Mouse (Mus musculus): ENCODE data around the gene Pcbp2. TPM values are rescaled to one million over a fixed set of nuclear protein-coding genes. Genes with fewer than 3 reads are reported as not detected.

Gene Pcbp2
- polyA plus RNA-seq, 1 experiment from 2014 or later: 302 TPM

DNA sequence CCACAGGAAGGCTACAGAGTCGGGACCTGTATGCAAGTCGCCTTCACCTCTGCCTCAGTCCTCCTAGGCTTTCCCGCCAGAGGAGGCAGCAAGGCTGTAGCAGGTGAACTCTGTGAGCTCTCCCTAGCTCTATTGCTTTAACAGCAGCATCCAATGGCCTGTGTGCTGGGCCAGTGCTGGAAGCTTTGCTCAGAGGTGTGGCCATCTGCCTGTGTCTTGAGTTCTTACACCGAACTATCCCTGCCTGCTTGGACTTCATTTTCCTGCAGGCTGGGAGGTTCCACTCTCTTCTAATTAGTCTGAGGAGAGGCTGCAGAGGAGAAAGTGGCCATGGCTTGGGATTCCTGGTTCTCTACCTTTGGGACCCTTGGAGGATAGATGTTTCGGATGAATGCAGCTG lies 41.7 kb downstream of the Pcbp2 start:
- no peak overlapping the region for H3K4me3 ChIP-seq (ENCODE audit: low read depth, low read length)
- H3K4me2 ChIP-seq (replicated peaks; ENCODE audit: low read depth, low read length): peak overlapping the region; percentile 86
- H3K27me3 ChIP-seq (ENCODE audit: control insufficient read depth, insufficient read depth, low read length): no peaks in the 10 kb centered on the region
- H3K27ac ChIP-seq (ENCODE audit: low read length): peak overlapping the region; percentile 41; the same call in 1 of the 2 replicates
- no peak for ATAC-seq (ENCODE audit: insufficient number of reproducible peaks, insufficient read depth, low FRiP score, low read depth)
- H3K36me3 ChIP-seq (ENCODE audit: control insufficient read depth, insufficient read depth, low read length): peaks cover 4% of the 10 kb centered on the region; the same call in 1 of the 2 replicates
- H3K9me3 ChIP-seq (ENCODE audit: control insufficient read depth, low read depth, low read length): no peaks in the 10 kb centered on the region
- H3K9ac ChIP-seq (replicated peaks; ENCODE audit: low read depth, low read length): no peak overlapping the region
- 35% methylated on average over 5 of the region's 5 CpGs for WGBS
- peaks cover 28% of the 10 kb centered on the region for H3K4me1 ChIP-seq (ENCODE audit: control insufficient read depth, insufficient read depth, low read length)

DNA sequence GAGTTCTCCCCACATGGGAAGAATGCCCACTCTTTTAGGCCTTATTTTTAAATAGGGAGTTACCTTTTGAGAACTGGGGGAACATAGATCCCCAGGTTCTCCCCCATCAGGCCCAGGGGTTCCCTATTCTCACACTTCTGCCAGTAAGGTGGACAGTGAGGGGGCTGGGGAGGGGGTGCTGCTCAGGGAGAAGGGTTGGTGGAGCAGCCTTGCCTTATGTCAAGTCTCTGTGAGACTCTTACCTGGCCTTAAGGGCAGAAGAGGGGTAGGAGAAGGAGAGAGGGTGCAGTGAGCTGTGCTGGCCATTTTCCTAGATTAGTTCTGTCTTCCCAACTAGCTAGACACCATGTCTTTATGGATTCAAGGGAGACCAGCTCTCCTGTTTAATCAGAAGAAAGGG lies 42.1 kb downstream of the Pcbp2 start:
- H3K4me3 ChIP-seq (ENCODE audit: low read depth, low read length): no peak overlapping the region
- no peaks in the 10 kb centered on the region for H3K9me3 ChIP-seq (ENCODE audit: control insufficient read depth, low read depth, low read length)
- peaks cover 4% of the 10 kb centered on the region; the same call in 1 of the 2 replicates for H3K36me3 ChIP-seq (ENCODE audit: control insufficient read depth, insufficient read depth, low read length)
- no peak overlapping the region for H3K9ac ChIP-seq (replicated peaks; ENCODE audit: low read depth, low read length)
- no peak overlapping the region for H3K4me2 ChIP-seq (replicated peaks; ENCODE audit: low read depth, low read length)
- no peak overlapping the region; the same call in 1 of the 2 replicates for H3K27ac ChIP-seq (ENCODE audit: low read length)
- no peaks in the 10 kb centered on the region for H3K27me3 ChIP-seq (ENCODE audit: control insufficient read depth, insufficient read depth, low read length)
- H3K4me1 ChIP-seq (ENCODE audit: control insufficient read depth, insufficient read depth, low read length): peaks cover 28% of the 10 kb centered on the region
- no peak for ATAC-seq (ENCODE audit: insufficient number of reproducible peaks, insufficient read depth, low FRiP score, low read depth)

DNA sequence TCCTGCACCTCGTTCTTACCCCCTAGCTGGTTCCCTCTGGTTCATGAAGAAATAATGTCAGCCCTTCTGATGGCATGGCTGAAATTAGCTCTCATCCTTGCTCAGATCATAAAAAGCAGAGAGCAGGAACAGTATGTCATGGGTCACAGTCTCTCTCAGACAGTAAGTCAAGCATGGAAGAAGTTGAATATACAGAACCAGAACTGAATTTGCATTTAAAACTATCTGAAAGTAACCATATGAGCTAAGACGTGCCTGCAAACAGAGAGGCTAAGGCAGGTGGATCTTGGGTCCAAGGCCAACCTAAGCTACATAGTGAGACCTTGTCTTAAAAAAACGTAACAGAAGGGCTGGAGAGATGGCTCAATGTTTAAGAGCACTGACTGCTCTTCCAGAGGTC lies 42.7 kb downstream of the Pcbp2 start:
- no peaks in the 10 kb centered on the region for H3K9me3 ChIP-seq (ENCODE audit: control insufficient read depth, low read depth, low read length)
- H3K9ac ChIP-seq (replicated peaks; ENCODE audit: low read depth, low read length): no peak overlapping the region
- peaks cover 28% of the 10 kb centered on the region for H3K4me1 ChIP-seq (ENCODE audit: control insufficient read depth, insufficient read depth, low read length)
- peaks cover 4% of the 10 kb centered on the region; the same call in 1 of the 2 replicates for H3K36me3 ChIP-seq (ENCODE audit: control insufficient read depth, insufficient read depth, low read length)
- no peak overlapping the region for H3K4me2 ChIP-seq (replicated peaks; ENCODE audit: low read depth, low read length)
- no peak overlapping the region for H3K27ac ChIP-seq (ENCODE audit: low read length)
- WGBS: 81% methylated on average over 3 of the region's 3 CpGs
- no peak overlapping the region for H3K4me3 ChIP-seq (ENCODE audit: low read depth, low read length)
- H3K27me3 ChIP-seq (ENCODE audit: control insufficient read depth, insufficient read depth, low read length): no peaks in the 10 kb centered on the region
- ATAC-seq (ENCODE audit: insufficient number of reproducible peaks, insufficient read depth, low FRiP score, low read depth): no peak

DNA sequence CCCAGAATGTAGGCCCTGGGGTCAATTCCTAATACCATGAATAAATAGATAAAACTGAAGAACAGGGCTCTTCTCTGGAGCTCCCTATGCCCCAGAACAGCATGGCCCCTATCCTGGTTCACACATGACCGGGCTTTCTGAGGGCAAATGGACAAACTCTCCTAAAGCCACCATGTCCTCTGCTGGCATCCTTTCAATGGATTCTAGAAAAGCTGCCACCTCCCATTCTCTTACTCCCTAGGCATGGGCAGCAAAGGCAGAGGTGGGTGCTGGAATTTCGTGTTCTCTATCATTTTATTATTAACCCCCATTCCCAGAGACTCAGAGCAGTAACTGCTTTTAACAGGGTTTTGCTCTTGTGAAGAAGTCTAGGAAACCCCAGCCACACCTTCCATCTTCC lies 44.9 kb downstream of the Pcbp2 start:
- Histone ChIP-seq H3K27ac (ENCODE audit: low read length) (no peak overlapping the region), H3K4me3 (ENCODE audit: low read depth, low read length) (no peak overlapping the region), H3K9ac (replicated peaks; ENCODE audit: low read depth, low read length) (no peak overlapping the region), H3K4me1 (ENCODE audit: control insufficient read depth, insufficient read depth, low read length) (peaks cover 26% of the 10 kb centered on the region), H3K9me3 (ENCODE audit: control insufficient read depth, low read depth, low read length) (no peaks in the 10 kb centered on the region), H3K27me3 (ENCODE audit: control insufficient read depth, insufficient read depth, low read length) (no peaks in the 10 kb centered on the region), H3K36me3 (ENCODE audit: control insufficient read depth, insufficient read depth, low read length) (no peaks in the 10 kb centered on the region), H3K4me2 (replicated peaks; ENCODE audit: low read depth, low read length) (peak overlapping the region; percentile 69)
- ATAC-seq (ENCODE audit: insufficient number of reproducible peaks, insufficient read depth, low FRiP score, low read depth): no peak
- 90% methylated on average over 2 of the region's 2 CpGs for WGBS

DNA sequence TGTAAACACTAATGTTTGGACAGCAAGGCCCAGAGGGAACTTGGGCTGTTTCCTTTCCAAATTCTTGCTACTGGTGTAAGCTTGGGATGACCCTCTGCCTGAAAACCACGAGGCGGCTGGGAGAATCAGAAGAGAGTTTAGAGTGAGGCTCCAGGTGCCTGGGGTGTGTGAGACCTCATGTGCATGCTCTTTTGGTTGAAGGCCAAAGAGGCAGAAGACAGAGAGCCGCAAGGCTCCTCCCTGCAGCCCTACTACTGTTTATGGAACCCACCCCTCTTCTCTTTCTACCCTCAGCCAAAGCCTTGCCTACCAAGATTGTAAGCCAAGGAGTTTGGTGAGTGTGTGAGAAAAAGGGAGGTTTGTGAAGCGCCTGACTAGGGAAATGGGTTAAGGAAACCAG lies 45.5 kb downstream of the Pcbp2 start:
- no peak for ATAC-seq (ENCODE audit: insufficient number of reproducible peaks, insufficient read depth, low FRiP score, low read depth)
- Histone ChIP-seq H3K36me3 (ENCODE audit: control insufficient read depth, insufficient read depth, low read length) (peaks cover 2% of the 10 kb centered on the region; the same call in 1 of the 2 replicates), H3K4me1 (ENCODE audit: control insufficient read depth, insufficient read depth, low read length) (peaks cover 29% of the 10 kb centered on the region), H3K4me2 (replicated peaks; ENCODE audit: low read depth, low read length) (peak overlapping the region; percentile 69), H3K27ac (ENCODE audit: low read length) (0 out of 2 replicates have a peak overlapping the region, but pooled peaks have one; percentile 58), H3K9ac (replicated peaks; ENCODE audit: low read depth, low read length) (no peak overlapping the region), H3K27me3 (ENCODE audit: control insufficient read depth, insufficient read depth, low read length) (no peaks in the 10 kb centered on the region), H3K9me3 (ENCODE audit: control insufficient read depth, low read depth, low read length) (no peaks in the 10 kb centered on the region), H3K4me3 (ENCODE audit: low read depth, low read length) (peak overlapping the region; percentile 47)
- WGBS: 41% methylated on average over 4 of the region's 4 CpGs

DNA sequence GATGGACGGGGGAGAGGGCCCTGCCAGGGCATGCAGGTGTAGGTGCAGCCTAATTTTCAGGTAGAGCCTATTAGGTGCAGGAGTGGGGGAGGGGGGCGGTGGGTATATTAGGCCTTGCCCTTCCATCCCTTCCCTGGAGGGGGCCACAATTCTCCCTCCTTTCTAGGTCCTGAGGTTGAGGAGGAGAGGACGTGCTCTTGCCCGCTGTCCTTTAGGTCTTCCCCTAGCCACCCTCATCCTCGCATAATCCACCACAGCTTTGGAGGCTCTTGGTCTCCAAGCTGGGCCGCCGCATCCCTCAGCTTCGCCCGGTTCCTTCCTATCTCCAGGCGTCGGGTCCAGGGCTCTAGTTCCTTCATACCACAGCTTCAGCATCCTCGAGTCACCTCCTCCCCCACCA lies 46.0 kb downstream of the Pcbp2 start:
- Histone ChIP-seq H3K9ac (replicated peaks; ENCODE audit: low read depth, low read length) (peak overlapping the region; percentile 36), H3K27ac (ENCODE audit: low read length) (peak overlapping the region; percentile 58; the same call in 1 of the 2 replicates), H3K4me3 (ENCODE audit: low read depth, low read length) (peak overlapping the region; percentile 47), H3K4me1 (ENCODE audit: control insufficient read depth, insufficient read depth, low read length) (peaks cover 26% of the 10 kb centered on the region), H3K36me3 (ENCODE audit: control insufficient read depth, insufficient read depth, low read length) (peaks cover 7% of the 10 kb centered on the region; the same call in 1 of the 2 replicates), H3K4me2 (replicated peaks; ENCODE audit: low read depth, low read length) (peak overlapping the region; percentile 69), H3K27me3 (ENCODE audit: control insufficient read depth, insufficient read depth, low read length) (no peaks in the 10 kb centered on the region), H3K9me3 (ENCODE audit: control insufficient read depth, low read depth, low read length) (no peaks in the 10 kb centered on the region)
- ATAC-seq (ENCODE audit: insufficient number of reproducible peaks, insufficient read depth, low FRiP score, low read depth): no peak
- 4% methylated on average over 12 of the region's 12 CpGs for WGBS

DNA sequence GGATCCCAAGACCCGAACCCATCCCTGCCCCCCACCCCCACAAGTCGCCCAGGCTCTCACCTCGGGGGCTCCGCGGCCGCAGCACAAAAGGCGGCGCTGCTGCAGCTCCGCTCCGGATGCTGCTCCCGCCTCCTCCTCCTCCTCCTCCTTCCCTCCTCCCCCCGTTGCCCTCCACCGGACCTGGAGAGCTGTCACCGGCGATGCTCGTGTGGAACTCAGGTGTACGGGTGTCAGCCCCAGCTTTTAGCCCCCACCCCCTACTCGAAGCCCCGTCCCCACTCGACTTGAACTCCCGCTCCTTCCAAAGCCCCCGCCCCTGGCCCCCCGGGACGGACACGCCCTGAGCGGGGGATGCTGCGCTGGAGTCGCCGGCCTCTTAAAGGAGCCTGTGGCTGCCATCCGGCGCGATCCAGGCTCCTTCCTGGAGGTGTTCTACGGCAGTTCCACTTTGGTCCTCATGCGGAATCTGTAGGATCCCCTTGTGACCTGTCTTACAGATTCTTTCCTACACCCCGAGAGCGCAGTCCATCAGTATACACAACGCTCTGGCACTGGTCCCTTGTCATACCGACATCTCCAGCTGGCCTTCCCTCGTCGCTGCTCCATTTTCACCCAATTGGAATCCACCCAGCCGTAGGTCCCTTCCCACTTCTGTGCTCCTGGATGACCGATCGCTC lies 46.5 kb downstream of the Pcbp2 start, which contains the start of gene Map3k12:
Gene Map3k12, minus strand, starts transcription at position 337 of the 677 bp plus-strand sequence.
- H3K27ac ChIP-seq (ENCODE audit: low read length): peak within 1 kb of the TSS; percentile 99
- ATAC-seq (ENCODE audit: insufficient number of reproducible peaks, insufficient read depth, low FRiP score, low read depth): 0 out of 2 replicates have a peak, but pooled peaks have one; percentile 9
- under 1% methylated on average over 43 of the region's 43 CpGs for WGBS

DNA sequence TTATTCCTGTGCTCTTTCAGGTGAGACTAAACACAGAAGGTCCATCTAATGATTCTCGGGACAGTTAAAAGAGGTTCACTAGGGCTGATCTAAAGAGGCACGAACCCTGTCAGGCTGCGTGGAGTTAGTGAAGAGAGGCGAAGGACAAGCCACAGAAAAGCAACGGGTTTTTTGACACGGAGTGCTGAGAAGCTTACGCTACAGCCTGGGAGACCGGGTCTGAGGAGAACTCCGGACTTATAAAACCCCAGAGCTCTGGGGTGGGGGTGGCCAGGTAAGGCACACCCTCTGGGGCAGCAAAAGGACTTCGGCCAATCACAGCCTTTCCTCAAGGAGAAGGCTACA lies 47.3 kb downstream of the Pcbp2 start:
- Histone ChIP-seq H3K4me1 (ENCODE audit: control insufficient read depth, insufficient read depth, low read length) (peaks cover 13% of the 10 kb centered on the region; the same call in 1 of the 2 replicates), H3K4me3 (ENCODE audit: low read depth, low read length) (peak overlapping the region; percentile 47)

More for the DNA sequence above, 46.5 kb downstream of the Pcbp2 start, which contains the start of gene Map3k12:
- H3K27me3 ChIP-seq (ENCODE audit: control insufficient read depth, insufficient read depth, low read length): no peaks in the 10 kb centered on the region
- H3K9ac ChIP-seq (replicated peaks; ENCODE audit: low read depth, low read length): peak within 1 kb of the TSS; percentile 36
- peaks cover 13% of the 10 kb centered on the region; the same call in 1 of the 2 replicates for H3K36me3 ChIP-seq (ENCODE audit: control insufficient read depth, insufficient read depth, low read length)
- peak within 1 kb of the TSS; percentile 47 for H3K4me3 ChIP-seq (ENCODE audit: low read depth, low read length)
- H3K4me2 ChIP-seq (replicated peaks; ENCODE audit: low read depth, low read length): peak within 1 kb of the TSS; percentile 69
- H3K9me3 ChIP-seq (ENCODE audit: control insufficient read depth, low read depth, low read length): no peaks in the 10 kb centered on the region
- H3K4me1 ChIP-seq (ENCODE audit: control insufficient read depth, insufficient read depth, low read length): peaks cover 20% of the 10 kb centered on the region

More for the DNA sequence above, 47.3 kb downstream of the Pcbp2 start:
- peaks cover 19% of the 10 kb centered on the region; the same call in 1 of the 2 replicates for H3K36me3 ChIP-seq (ENCODE audit: control insufficient read depth, insufficient read depth, low read length)
- no peak for ATAC-seq (ENCODE audit: insufficient number of reproducible peaks, insufficient read depth, low FRiP score, low read depth)
- H3K27me3 ChIP-seq (ENCODE audit: control insufficient read depth, insufficient read depth, low read length): no peaks in the 10 kb centered on the region
- peak overlapping the region; percentile 69 for H3K4me2 ChIP-seq (replicated peaks; ENCODE audit: low read depth, low read length)
- H3K27ac ChIP-seq (ENCODE audit: low read length): peak overlapping the region; percentile 58
- no peak overlapping the region for H3K9ac ChIP-seq (replicated peaks; ENCODE audit: low read depth, low read length)
- no peaks in the 10 kb centered on the region for H3K9me3 ChIP-seq (ENCODE audit: control insufficient read depth, low read depth, low read length)
- 0% methylated on average over 10 of the region's 10 CpGs for WGBS
